Mouse (Mus musculus) small intestine, adult 2 months (tissue): ENCODE data around the gene Hrc. TPM values are rescaled to one million over a fixed set of nuclear protein-coding genes. Genes with fewer than 3 reads are reported as not detected.
"Not testable (repeated sequence)": the region's sequence is repeated elsewhere in the genome, so short reads cannot be mapped to it uniquely, and the experiment has no call there.

Experiments
- H3K27ac ChIP-seq: fragments of 200-500 bp; 2 replicates; pipeline ENCODE4 v1.5.1; 2012; ENCODE audit warnings: low read depth, low read length, control low read depth, inconsistent platforms; ENCODE audit not compliant: insufficient read depth
- H3K27me3 ChIP-seq: fragments of 200-500 bp; 2 replicates; pipeline ENCODE4 v1.6.1; 2012; ENCODE audit warnings: mild to moderate bottlenecking, moderate library complexity, low read length, inconsistent platforms; ENCODE audit not compliant: control insufficient read depth, insufficient read depth
- H3K36me3 ChIP-seq: fragments of 200-500 bp; 2 replicates; pipeline ENCODE4 v1.6.1; 2012; ENCODE audit warnings: mild to moderate bottlenecking, low read length, control low read depth, inconsistent platforms; ENCODE audit not compliant: control insufficient read depth, insufficient read depth
- H3K4me1 ChIP-seq: fragments of 200-500 bp; 2 replicates; pipeline ENCODE4 v1.6.1; 2012; ENCODE audit warnings: low read length, inconsistent platforms, mixed read lengths; ENCODE audit not compliant: control insufficient read depth, insufficient read depth, insufficient read length
- H3K4me3 ChIP-seq: fragments of 200-500 bp; 2 replicates; pipeline ENCODE4 v1.5.1; 2012; ENCODE audit warnings: low read depth, mild to moderate bottlenecking, control low read depth, inconsistent platforms, low read length, moderate library complexity
- CTCF ChIP-seq: fragments of 200-500 bp; IDR thresholded peaks from 2 replicates; pipeline ENCODE4 v1.5.1; 2012; ENCODE audit warnings: low read depth, mild to moderate bottlenecking, control low read depth, inconsistent platforms, low read length, moderate library complexity, mixed read lengths; ENCODE audit not compliant: insufficient replicate concordance, insufficient read length; ENCODE audit errors: extremely low read depth
- POLR2A ChIP-seq: fragments of 200-500 bp; IDR thresholded peaks from 2 replicates; pipeline ENCODE4 v1.6.1; 2012; ENCODE audit warnings: low read depth, mild to moderate bottlenecking, control low read depth, inconsistent platforms, low read length, moderate library complexity
- WGBS: fragments of 180-500 bp; shearing (Covaris S2); methylation state at CpG from one replicate; pipeline ENCODE4 v1.1.7; 2018; 5-methylcytosine and 5-hydroxymethylcytosine counted together
- polyA plus RNA-seq: library from polyadenylated mRNA; depleted of rRNA; stranded (reverse); fragments of >200 nt; gene quantifications from 2 replicates; pipeline ENCODE4 v1.2.3, GENCODE M21; 2012

The Hrc gene
- polyA plus RNA-seq, 1 experiment, result 0.46 TPM

DNA sequence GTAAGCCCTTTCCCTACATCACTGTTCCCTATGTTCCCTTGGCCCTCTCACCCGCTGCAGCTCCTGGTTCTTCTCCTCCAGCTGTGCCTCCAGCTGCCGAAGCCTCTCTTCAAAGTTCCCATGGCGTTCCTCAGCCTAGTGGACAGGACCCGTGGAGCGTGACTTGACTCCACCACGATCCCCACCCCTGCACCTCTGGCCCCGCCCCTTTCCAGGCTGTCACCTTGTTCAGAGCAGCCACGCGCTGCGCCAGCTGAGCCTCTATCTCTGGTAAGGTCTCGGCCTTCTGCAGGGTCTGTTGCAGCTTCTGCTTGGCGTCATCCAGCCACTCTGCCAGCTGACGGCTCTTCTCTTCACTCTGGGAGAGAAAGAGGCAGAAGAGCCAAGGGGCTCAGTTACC lies 21.0 kb downstream of the Hrc start:
- Histone ChIP-seq H3K27me3 (peaks cover 10% of the 10 kb centered on the region), H3K36me3 (no peaks in the 10 kb centered on the region), H3K4me1 (peaks cover 1% of the 10 kb centered on the region; the same call in 1 of the 2 replicates), H3K4me3 (no peak overlapping the region), H3K27ac (no peak overlapping the region)
- 35% methylated on average over 13 of the region's 13 CpGs for WGBS
- TF ChIP-seq POLR2A, result no peak
- TF ChIP-seq CTCF, result no peak

DNA sequence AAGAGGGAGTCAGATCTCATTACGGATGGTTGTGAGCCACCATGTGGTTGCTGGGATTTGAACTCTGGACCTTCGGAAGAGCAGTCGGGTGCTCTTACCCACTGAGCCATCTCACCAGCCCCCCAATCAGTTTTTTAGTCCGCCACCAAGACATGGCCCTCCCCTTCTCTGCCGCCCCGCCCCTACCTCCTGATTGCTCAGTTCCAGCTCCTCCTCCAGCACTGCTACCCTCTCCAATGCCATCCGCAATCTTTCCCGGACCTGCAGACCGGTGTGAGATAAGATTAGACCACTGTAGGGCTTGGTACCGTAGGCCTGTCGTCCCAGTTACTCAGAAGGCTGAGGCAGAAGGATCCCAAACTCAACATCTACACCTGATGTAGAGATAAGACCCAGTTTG lies 24.0 kb downstream of the Hrc start:
- not testable (repeated sequence) for H3K4me3 ChIP-seq, H3K27ac ChIP-seq, H3K36me3 ChIP-seq
- H3K27me3 ChIP-seq, result peaks cover 25% of the 10 kb centered on the region
- H3K4me1 ChIP-seq, result peaks cover 11% of the 10 kb centered on the region
- 47% methylated on average over 11 of the region's 11 CpGs for WGBS

DNA sequence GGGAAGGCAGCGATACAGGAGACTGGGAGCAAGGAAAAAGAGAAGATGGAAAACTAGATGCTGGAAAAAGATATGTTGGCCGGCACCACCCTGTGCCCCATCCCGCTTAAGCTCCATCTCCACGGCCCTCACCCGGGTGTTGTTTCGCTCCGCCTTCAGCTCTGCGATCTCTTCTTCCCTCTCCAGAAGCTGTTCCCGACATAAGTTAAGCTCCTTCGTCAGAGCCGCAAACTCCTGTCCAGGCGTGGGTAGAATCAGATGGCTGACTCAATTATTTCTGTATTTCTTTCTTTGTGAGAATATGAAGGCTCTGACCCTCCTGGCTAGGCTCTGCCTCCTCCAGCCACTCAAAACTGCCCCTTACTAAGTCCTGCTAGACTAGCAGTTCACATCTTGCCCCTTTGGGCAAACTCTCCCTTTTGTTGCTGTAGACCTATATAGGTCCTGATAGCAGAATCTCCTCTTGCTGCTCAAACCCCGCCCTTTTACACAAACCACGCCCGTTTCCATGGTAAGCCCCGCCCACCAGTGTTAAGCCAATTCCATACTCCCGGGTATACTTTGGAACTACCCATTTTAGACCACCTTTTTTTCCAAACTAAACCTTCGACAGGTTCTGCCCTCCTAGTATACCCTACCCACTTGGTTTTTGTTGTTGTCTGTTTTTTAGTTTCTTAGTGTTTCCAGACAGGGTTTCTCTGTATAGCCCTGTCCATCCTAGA lies 25.5 kb downstream of the Hrc start:
- 37% methylated on average over 18 of the region's 18 CpGs for WGBS
- peaks cover 25% of the 10 kb centered on the region for H3K27me3 ChIP-seq
- no peak for TF ChIP-seq POLR2A
- TF ChIP-seq CTCF, result no peak
- H3K4me3 ChIP-seq, result no peak overlapping the region
- no peaks in the 10 kb centered on the region for H3K36me3 ChIP-seq
- no peak overlapping the region for H3K27ac ChIP-seq
- peaks cover 11% of the 10 kb centered on the region for H3K4me1 ChIP-seq

DNA sequence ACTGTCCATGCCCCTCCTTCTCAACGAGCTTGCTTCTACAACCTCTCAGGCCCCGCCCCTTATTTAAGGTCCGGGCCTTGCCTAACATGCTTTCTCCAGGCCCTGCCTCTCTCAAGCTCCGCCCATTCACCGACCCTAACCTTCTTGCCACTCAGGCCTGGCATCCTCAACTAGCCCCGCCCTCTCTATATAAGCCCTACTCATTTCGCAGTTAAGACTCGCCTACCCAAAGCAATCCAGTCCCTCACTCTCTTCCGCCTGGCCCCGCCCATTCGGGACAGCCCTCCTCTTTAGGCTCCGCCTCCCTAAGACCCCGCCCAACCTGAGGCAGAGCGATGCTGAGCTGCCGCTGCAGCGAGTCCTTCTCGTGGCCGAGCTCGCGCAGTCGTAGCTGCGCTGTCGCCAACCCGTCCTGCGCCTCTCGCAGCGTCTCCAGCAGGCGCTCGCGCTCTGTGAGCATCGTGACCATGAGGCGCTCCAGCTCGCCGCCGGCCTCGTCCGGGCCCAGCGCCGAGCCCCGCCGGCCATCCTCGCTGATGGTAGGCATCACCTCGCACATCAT lies 26.2 kb downstream of the Hrc start:
- peak overlapping the region; percentile 41 for H3K4me3 ChIP-seq
- H3K27ac ChIP-seq, result no peak overlapping the region
- H3K27me3 ChIP-seq, result peaks cover 30% of the 10 kb centered on the region
- TF ChIP-seq CTCF, result no peak
- peak; percentile 29; the same call in 1 of the 2 replicates for TF ChIP-seq POLR2A
- H3K4me1 ChIP-seq, result peaks cover 14% of the 10 kb centered on the region
- no peaks in the 10 kb centered on the region for H3K36me3 ChIP-seq
- WGBS, result 1% methylated on average over 43 of the region's 43 CpGs

DNA sequence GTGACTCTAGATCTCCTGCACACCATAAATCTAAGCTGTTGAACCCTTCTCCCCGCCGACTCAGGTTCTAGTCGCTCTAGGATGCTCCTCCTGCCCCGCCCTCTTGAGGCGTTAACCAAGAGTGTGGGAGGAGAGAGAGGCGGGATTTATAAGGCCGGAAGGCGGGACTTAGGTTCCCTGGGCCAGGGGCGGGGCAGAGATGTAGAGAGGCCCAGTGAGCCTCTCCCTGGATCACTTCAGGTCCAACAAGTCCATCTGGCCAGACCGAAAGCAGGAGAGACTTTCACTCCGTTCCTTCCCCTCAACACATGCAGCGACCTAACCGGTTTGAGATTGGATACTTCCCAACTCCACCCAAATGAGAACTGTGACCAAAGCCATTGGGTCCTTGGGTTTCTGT lies 27.7 kb downstream of the Hrc start:
- TF ChIP-seq POLR2A (no peak), CTCF (no peak)
- 3% methylated on average over 13 of the region's 13 CpGs for WGBS
- Histone ChIP-seq H3K27me3 (peaks cover 35% of the 10 kb centered on the region), H3K27ac (no peak overlapping the region), H3K36me3 (no peaks in the 10 kb centered on the region), H3K4me3 (no peak overlapping the region), H3K4me1 (peaks cover 23% of the 10 kb centered on the region)

DNA sequence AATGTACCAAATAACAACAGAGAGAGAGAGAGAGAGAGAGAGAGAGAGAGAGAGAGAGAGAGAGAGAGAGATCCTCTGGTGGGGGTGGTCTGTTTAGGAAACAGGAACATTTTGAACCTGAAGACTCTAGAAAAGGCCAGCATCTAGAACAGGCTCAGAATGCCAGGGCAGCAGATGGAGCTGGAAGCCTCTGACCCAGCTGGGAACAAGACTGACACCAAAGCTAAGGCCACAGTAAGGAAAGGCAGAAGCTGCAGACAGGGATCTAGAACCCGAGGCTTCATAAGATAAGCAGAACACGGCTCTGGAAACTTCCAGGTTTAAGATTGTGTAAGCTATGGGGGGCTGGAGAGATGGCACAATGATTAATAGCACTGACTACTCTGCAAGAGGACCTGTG lies 28.9 kb downstream of the Hrc start:
- no peaks in the 10 kb centered on the region for H3K36me3 ChIP-seq
- no peak overlapping the region for H3K4me3 ChIP-seq
- 73% methylated on average over 2 of the region's 2 CpGs for WGBS
- peaks cover 37% of the 10 kb centered on the region for H3K27me3 ChIP-seq
- no peak for TF ChIP-seq CTCF
- TF ChIP-seq POLR2A, result no peak
- H3K27ac ChIP-seq, result no peak overlapping the region
- peaks cover 23% of the 10 kb centered on the region for H3K4me1 ChIP-seq

DNA sequence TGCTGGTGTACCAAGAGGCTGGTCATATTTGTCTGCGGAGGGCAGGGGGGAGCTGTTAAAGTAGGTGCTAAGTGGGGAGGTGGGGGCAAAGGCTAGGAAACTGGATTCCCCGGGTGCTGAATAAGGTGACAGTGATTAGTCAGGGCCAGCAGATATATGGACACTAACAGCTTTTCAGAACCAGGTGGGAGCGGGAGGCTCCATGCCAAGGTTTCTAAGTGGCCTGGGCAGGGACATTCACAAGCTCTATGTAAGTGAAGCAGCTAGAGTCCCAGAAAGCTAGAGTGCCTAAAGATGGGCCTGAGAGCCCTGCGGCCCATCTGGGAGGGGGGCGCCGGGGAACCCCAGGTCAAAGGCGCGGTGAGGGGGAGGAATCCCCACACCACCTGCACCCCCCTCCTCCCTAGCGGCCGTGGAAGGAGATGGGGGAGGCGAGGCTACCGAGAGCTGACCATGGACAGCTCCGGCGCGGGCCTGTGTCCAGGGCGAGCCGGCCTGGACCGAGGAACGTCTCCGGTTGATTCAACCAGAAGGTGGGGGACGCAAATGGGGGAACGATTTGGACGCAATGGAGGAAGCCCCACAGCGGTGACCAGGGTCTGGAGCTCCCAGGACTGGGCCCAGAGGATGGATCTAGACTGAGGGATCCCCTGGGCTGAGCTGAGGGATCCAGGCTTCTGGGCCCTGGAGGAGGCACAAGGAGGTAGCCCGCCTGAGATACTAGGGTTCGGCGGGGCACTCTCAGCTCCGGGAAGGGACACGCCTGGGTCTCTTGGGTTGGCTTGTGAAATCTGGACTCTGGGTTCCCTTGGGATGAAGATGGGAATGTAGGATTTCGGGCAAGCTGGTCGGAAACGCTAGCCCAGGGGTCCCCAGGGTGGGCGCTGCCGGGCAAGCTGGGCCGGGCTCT lies 30.9 kb downstream of the Hrc start:
- peak overlapping the region; percentile 63 for H3K4me3 ChIP-seq
- 9% methylated on average over 35 of the region's 35 CpGs for WGBS
- H3K36me3 ChIP-seq, result no peaks in the 10 kb centered on the region
- peaks cover 34% of the 10 kb centered on the region for H3K4me1 ChIP-seq
- H3K27me3 ChIP-seq, result peaks cover 39% of the 10 kb centered on the region
- no peak overlapping the region for H3K27ac ChIP-seq
- TF ChIP-seq POLR2A, result no peak
- no peak for TF ChIP-seq CTCF
